Mouse (Mus musculus): Measurements from ENCODE around the gene Kremen1.

DNA sequence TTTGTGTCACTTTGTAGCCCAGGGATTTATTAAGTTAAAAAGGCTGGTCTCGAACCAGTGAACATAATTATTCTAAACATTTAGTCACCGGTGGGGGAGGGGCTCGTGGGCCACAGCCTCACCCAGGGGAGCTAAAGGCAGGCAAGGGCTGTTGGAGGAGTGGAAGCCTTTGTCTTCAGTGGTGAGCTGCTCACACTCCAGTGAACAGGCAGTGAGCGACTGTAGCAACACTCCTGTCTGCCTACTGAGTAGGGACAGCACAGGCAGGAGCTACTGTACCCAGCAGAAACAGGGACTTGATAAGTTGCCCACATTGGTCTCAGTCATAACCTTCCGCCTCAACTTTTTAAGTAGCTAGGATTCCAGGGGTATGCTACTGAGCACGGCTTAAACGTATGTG is 64.8 kb downstream of the Kremen1 start:
- TF ChIP-seq ZC3H11A (IDR thresholded peaks at IDR 0.05; ENCODE audit: low read depth, low read length) (no peak), RCOR1 (IDR thresholded peaks at IDR 0.05; ENCODE audit: low read depth, low read length) (no peak), BHLHE40 (IDR thresholded peaks at IDR 0.05; ENCODE audit: borderline replicate concordance, low read depth, low read length) (no peak), POLR2A (IDR thresholded peaks at IDR 0.05; ENCODE audit: control insufficient read depth in 1 of 2, insufficient read depth in 1 of 2, low read depth in 1 of 2, low read length in 2 of 2, poor library complexity in 1 of 2) (no peak)
